Mouse (Mus musculus) subcutaneous adipose tissue, adult 2 months (tissue): ENCODE results near the gene Lmo4. TPM values are rescaled to one million over a fixed set of nuclear protein-coding genes. Genes with fewer than 3 reads are reported as not detected.

Experiments
- polyA plus RNA-seq: library from polyadenylated mRNA; depleted of rRNA; stranded (reverse); fragments of >200 nt; gene quantifications from 2 replicates; pipeline ENCODE4 v1.2.3, GENCODE M21; 2012; ENCODE audit warnings: low replicate concordance; rRNA removed

Gene Lmo4
- polyA plus RNA-seq, result 76.3 and 204 TPM in 2 replicates

DNA sequence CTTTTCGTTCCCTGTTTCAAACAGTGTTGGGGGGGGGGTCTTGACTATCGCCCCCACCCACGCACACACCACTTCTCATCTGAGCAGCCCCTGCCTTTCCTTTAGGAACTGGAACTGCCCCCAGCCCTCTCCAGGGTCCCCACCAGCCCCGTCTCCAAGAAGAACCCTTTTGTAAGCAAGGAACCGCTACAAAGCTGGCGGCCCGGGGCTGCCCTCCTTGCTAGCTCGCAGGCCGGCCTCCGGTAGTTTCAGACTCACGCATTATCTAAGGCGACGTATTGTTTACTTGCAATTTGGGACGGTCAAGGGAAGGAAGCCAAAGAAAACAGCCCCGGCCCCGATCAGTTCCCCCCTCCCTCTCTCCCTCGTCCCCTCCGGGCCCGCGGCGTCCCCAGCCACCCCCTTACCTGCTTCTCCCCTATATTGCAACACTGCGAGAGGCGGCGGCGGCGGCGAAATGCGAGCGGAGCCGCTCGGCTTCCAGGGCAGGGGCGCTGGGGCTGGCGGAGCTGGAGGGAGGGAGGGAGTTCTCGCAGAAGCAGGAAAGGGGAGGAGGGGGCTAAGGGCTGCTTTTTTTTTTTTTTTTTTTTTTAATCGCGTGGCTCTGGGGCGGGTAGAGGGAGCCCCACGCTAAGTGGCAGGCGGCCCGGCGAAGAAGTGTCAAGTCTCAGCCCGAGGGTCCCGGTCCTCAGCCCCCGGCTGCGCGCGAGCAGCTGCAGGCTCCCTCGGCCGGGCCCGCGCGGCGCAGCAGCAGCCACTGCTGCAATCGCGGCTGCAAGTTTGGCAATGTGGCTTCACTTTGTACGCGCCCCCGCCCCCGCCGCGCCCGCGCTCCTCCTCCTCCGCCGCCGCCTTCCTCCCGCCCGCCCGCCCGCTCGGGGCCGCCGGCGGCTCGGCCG lies at the start of gene Lmo4:
TSS of gene Lmo4 (minus strand) at position 808 of the 899 bp plus-strand sequence.

